Mouse (Mus musculus): Measurements from ENCODE around the gene Pax8. TPM values are rescaled to one million over a fixed set of nuclear protein-coding genes. Genes with fewer than 3 reads are reported as not detected.

Pax8 gene
- polyA plus RNA-seq, 1 experiment from 2014 or later: not detected

GRCm38 (mm10) chr2:24425630-24426029 is 49.8 kb downstream of the Pax8 start:
- H3K9me3 ChIP-seq: no peaks in the 10 kb centered on the region
- no peaks in the 10 kb centered on the region for H3K27me3 ChIP-seq
- ATAC-seq (ENCODE audit: low FRiP score, low read depth): no peak
- no peak overlapping the region for H3K4me3 ChIP-seq
- H3K4me2 ChIP-seq (replicated peaks): no peak overlapping the region
- no peaks in the 10 kb centered on the region for H3K4me1 ChIP-seq
- H3K9ac ChIP-seq: no peak overlapping the region
- H3K36me3 ChIP-seq: no peaks in the 10 kb centered on the region
- H3K27ac ChIP-seq: no peak overlapping the region
- WGBS: 86% methylated on average over 2 of the region's 2 CpGs

- 52% methylated on average over 3 of the region's 3 CpGs for WGBS
Measured at GRCm38 (mm10) chr2:24422815-24423214, 52.6 kb downstream of the Pax8 start.

GRCm38 (mm10) chr2:24421211-24421863 is 54.1 kb downstream of the Pax8 start:
- Histone ChIP-seq H3K4me2 (replicated peaks) (no peak overlapping the region), H3K9me3 (no peaks in the 10 kb centered on the region), H3K9ac (no peak overlapping the region), H3K4me1 (peaks cover 9% of the 10 kb centered on the region), H3K36me3 (no peaks in the 10 kb centered on the region), H3K27ac (no peak overlapping the region), H3K27me3 (no peaks in the 10 kb centered on the region), H3K4me3 (no peak overlapping the region)
- 91% methylated on average over 6 of the region's 6 CpGs for WGBS
- no peak for ATAC-seq (ENCODE audit: low FRiP score, low read depth)

More at GRCm38 (mm10) chr2:24422815-24423214, 52.6 kb downstream of the Pax8 start:
- Histone ChIP-seq H3K9ac (no peak overlapping the region), H3K4me2 (replicated peaks) (no peak overlapping the region), H3K9me3 (no peaks in the 10 kb centered on the region), H3K27me3 (no peaks in the 10 kb centered on the region), H3K36me3 (no peaks in the 10 kb centered on the region), H3K4me3 (no peak overlapping the region), H3K27ac (no peak overlapping the region), H3K4me1 (no peaks in the 10 kb centered on the region)
- ATAC-seq (ENCODE audit: low FRiP score, low read depth): no peak

- no peak overlapping the region for H3K4me2 ChIP-seq (replicated peaks)
- no peak for ATAC-seq (ENCODE audit: low FRiP score, low read depth)
- 80% methylated on average over 4 of the region's 4 CpGs for WGBS
- H3K27me3 ChIP-seq: no peaks in the 10 kb centered on the region
- H3K27ac ChIP-seq: no peak overlapping the region
- H3K9ac ChIP-seq: no peak overlapping the region
- H3K36me3 ChIP-seq: no peaks in the 10 kb centered on the region
- no peaks in the 10 kb centered on the region for H3K9me3 ChIP-seq
- peaks cover 15% of the 10 kb centered on the region for H3K4me1 ChIP-seq
- no peak overlapping the region for H3K4me3 ChIP-seq
Measured at GRCm38 (mm10) chr2:24417564-24417963, 57.8 kb downstream of the Pax8 start.

GRCm38 (mm10) chr2:24417106-24417505 is 58.3 kb downstream of the Pax8 start:
- H3K4me2 ChIP-seq (replicated peaks): peak overlapping the region; percentile 38; the same call in 1 of the 2 replicates
- no peak overlapping the region for H3K9ac ChIP-seq
- ATAC-seq (ENCODE audit: low FRiP score, low read depth): peak; percentile 28; the same call in 1 of the 2 replicates
- no peak overlapping the region for H3K27ac ChIP-seq
- H3K27me3 ChIP-seq: no peaks in the 10 kb centered on the region
- peaks cover 15% of the 10 kb centered on the region for H3K4me1 ChIP-seq
- H3K9me3 ChIP-seq: no peaks in the 10 kb centered on the region
- no peaks in the 10 kb centered on the region for H3K36me3 ChIP-seq
- no peak overlapping the region for H3K4me3 ChIP-seq
- WGBS: 4% methylated on average over 2 of the region's 2 CpGs

GRCm38 (mm10) chr2:24416668-24417067 is 58.7 kb downstream of the Pax8 start:
- Histone ChIP-seq H3K9me3 (no peaks in the 10 kb centered on the region), H3K36me3 (no peaks in the 10 kb centered on the region), H3K9ac (no peak overlapping the region), H3K4me1 (peaks cover 15% of the 10 kb centered on the region), H3K4me2 (replicated peaks) (peak overlapping the region; percentile 38), H3K4me3 (no peak overlapping the region), H3K27ac (no peak overlapping the region), H3K27me3 (no peaks in the 10 kb centered on the region)
- 4% methylated on average over 9 of the region's 9 CpGs for WGBS
- ATAC-seq (ENCODE audit: low FRiP score, low read depth): peak; percentile 28; the same call in 1 of the 2 replicates

- Histone ChIP-seq H3K36me3 (no peaks in the 10 kb centered on the region), H3K27me3 (no peaks in the 10 kb centered on the region), H3K9ac (no peak overlapping the region), H3K4me3 (no peak overlapping the region), H3K4me2 (replicated peaks) (no peak overlapping the region), H3K4me1 (peaks cover 15% of the 10 kb centered on the region), H3K9me3 (no peaks in the 10 kb centered on the region), H3K27ac (no peak overlapping the region)
- WGBS: 79% methylated on average over 4 of the region's 4 CpGs
- no peak for ATAC-seq (ENCODE audit: low FRiP score, low read depth)
Measured at GRCm38 (mm10) chr2:24413677-24414076, 61.7 kb downstream of the Pax8 start.

GRCm38 (mm10) chr2:24413172-24413571 is 62.2 kb downstream of the Pax8 start:
- Histone ChIP-seq H3K27me3 (no peaks in the 10 kb centered on the region), H3K9me3 (no peaks in the 10 kb centered on the region), H3K4me3 (no peak overlapping the region), H3K36me3 (no peaks in the 10 kb centered on the region), H3K27ac (no peak overlapping the region), H3K4me2 (replicated peaks) (no peak overlapping the region), H3K9ac (no peak overlapping the region), H3K4me1 (peaks cover 15% of the 10 kb centered on the region)
- ATAC-seq (ENCODE audit: low FRiP score, low read depth): no peak
- 76% methylated on average over 3 of the region's 3 CpGs for WGBS

GRCm38 (mm10) chr2:24409166-24409565 is 66.2 kb downstream of the Pax8 start:
- Histone ChIP-seq H3K9me3 (no peaks in the 10 kb centered on the region), H3K27ac (no peak overlapping the region), H3K4me2 (replicated peaks) (no peak overlapping the region), H3K27me3 (peaks cover 20% of the 10 kb centered on the region), H3K4me1 (peaks cover 4% of the 10 kb centered on the region; the same call in 1 of the 2 replicates), H3K9ac (no peak overlapping the region), H3K4me3 (no peak overlapping the region), H3K36me3 (no peaks in the 10 kb centered on the region)
- 4% methylated on average over 2 of the region's 2 CpGs for WGBS
- ATAC-seq (ENCODE audit: low FRiP score, low read depth): 0 out of 2 replicates have a peak, but pooled peaks have one; percentile 52

GRCm38 (mm10) chr2:24407701-24408485 is 67.5 kb downstream of the Pax8 start:
- no peaks in the 10 kb centered on the region for H3K36me3 ChIP-seq
- 62% methylated on average over 4 of the region's 4 CpGs for WGBS
- peaks cover 21% of the 10 kb centered on the region for H3K27me3 ChIP-seq
- no peak overlapping the region for H3K27ac ChIP-seq
- no peak for ATAC-seq (ENCODE audit: low FRiP score, low read depth)
- no peak overlapping the region for H3K4me2 ChIP-seq (replicated peaks)
- no peaks in the 10 kb centered on the region for H3K9me3 ChIP-seq
- no peak overlapping the region for H3K4me3 ChIP-seq
- no peak overlapping the region for H3K9ac ChIP-seq
- peaks cover 4% of the 10 kb centered on the region; the same call in 1 of the 2 replicates for H3K4me1 ChIP-seq

- Histone ChIP-seq H3K27me3 (peaks cover 21% of the 10 kb centered on the region), H3K9me3 (no peaks in the 10 kb centered on the region), H3K4me1 (peaks cover 4% of the 10 kb centered on the region; the same call in 1 of the 2 replicates), H3K27ac (no peak overlapping the region), H3K9ac (peak overlapping the region; percentile 65), H3K4me3 (peak overlapping the region; percentile 32), H3K36me3 (no peaks in the 10 kb centered on the region), H3K4me2 (replicated peaks) (peak overlapping the region; percentile 65)
- 9% methylated on average over 23 of the region's 23 CpGs for WGBS
- ATAC-seq (ENCODE audit: low FRiP score, low read depth): peak; percentile 60
Measured at GRCm38 (mm10) chr2:24405345-24406012, 69.9 kb downstream of the Pax8 start.

- Histone ChIP-seq H3K9ac (no peak overlapping the region), H3K27ac (no peak overlapping the region), H3K36me3 (no peaks in the 10 kb centered on the region), H3K9me3 (no peaks in the 10 kb centered on the region), H3K4me1 (peaks cover 4% of the 10 kb centered on the region; the same call in 1 of the 2 replicates), H3K27me3 (peaks cover 12% of the 10 kb centered on the region), H3K4me3 (no peak overlapping the region), H3K4me2 (replicated peaks) (no peak overlapping the region)
- no peak for ATAC-seq (ENCODE audit: low FRiP score, low read depth)
- WGBS: 80% methylated on average over 3 of the region's 3 CpGs
Measured at GRCm38 (mm10) chr2:24400711-24401110, 74.7 kb downstream of the Pax8 start.
